Mouse (Mus musculus) cerebellum, adult 18-20 months (tissue): ENCODE results near the gene Tbata.

ENCODE experiments used
- DNase-seq, 2 experiments: peaks; one replicate each; pipeline ENCODE4 v3.0.0; 2021

Tbata gene

DNA sequence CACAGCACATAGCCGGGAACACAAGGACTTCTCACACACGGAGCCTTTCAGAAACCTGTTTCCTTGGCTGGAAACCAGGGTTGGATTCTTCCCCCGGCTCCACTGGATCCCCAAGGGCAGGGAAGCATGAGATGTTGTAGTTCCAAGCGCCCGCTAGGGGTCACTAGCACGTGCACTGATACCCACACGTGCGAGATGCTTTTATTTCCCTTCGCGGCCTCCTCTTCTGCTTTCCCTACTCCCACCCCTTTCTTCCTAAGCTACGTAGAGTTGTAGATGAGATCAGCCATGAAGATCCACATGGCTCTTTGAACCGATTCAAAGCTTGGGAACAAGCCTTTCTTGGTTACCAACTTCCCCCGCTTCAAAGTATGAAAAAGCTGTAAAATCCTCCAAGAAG lies 40.0 kb downstream of the Tbata start:
- peak; percentile 65 to 76 for DNase-seq

DNA sequence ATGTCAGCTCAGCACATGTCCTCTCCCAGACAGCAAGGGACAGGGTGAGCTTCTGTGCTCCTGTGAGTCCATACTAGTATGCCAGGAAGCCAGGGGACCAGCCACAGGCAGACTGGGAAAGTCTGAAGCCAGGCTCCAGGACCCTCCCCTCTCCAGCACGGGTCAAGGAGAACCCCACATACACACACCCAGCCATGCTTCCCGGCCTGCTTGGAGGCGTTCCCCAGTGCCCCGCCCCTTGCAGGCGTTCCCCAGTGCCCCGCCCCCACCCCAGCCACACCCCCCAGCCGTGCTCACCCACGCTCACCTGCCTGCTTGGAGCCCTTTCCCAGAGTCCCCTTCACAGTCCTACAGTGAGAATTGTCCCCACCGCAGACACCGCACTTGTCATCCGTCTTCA lies 41.1 kb downstream of the Tbata start:
- no peak for DNase-seq

DNA sequence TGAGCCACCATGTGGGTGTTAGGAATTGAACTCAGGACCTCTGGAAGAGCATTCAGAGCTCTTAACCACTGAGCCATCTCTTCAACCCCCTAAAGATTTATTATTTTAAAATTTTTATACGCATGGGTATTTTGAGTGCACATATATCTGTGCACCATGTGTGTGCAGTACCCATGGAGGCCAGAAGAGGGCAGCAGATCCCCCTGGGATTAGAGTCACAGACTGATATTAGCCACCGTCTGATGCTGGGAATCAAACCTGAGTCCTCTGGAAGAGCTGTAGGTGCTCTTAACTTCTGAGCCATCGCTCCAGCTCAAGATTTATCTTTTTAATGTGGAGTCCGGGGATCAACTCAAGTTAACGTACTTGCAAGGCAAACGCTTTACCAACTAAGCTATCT lies 43.9 kb downstream of the Tbata start:
- DNase-seq: no peak

DNA sequence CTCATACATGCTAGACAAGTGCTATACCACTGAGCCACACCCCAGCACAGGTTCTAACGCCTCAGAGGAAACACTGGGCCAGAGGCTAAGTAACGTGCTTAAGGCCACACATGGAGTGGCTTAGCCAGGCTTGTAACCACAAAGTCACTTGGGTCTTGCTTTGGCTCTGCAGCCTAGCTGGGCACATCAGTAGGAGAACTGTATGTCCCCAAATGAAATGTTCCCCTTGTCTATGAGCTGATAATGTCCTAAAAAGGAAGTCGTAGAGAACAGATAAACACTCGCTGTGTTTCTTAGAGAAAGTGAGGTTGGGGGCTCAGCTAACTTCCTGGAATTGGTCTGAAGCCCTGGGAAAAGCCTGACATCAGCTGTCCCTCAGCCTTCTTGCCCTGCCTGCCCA lies 44.4 kb downstream of the Tbata start:
- DNase-seq: no peak

DNA sequence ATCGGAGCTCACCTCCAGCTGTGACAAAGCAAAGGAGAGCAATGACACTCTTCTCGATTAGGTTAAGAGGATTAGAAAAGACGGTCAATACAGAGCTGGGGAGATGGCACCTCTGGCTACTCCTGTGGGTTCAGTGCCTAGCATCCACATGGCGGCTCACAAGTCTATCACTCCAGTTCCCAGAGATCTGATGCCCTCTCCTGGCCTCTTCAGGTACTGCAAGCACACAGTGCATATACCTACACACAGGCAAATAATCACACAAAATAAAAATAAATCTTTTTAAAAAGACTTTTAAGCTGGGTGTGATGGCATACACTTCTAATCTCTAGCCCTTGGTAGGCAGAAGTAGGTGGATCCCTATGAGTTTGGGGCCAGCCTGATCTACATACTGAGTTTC lies 47.6 kb downstream of the Tbata start:
- no peak for DNase-seq

DNA sequence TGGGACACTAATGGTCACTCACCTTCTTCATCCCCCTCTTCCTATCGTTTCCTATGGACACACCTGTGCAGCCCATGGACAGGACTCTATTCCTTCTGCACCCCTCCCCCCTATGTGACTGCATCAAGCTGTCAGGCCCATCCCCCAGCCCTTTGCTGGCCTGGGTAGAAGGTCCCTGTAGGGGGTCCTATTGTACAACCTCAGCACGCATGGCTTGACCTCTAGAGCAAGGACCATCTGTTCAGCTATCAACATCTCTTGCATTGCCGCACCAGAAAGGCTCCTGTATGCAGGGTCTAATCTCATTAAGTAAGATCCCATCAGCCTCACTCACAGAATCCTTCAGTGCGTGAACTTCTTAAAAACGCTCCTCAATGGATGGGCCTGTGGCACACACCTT lies 53.9 kb downstream of the Tbata start:
- no peak for DNase-seq

DNA sequence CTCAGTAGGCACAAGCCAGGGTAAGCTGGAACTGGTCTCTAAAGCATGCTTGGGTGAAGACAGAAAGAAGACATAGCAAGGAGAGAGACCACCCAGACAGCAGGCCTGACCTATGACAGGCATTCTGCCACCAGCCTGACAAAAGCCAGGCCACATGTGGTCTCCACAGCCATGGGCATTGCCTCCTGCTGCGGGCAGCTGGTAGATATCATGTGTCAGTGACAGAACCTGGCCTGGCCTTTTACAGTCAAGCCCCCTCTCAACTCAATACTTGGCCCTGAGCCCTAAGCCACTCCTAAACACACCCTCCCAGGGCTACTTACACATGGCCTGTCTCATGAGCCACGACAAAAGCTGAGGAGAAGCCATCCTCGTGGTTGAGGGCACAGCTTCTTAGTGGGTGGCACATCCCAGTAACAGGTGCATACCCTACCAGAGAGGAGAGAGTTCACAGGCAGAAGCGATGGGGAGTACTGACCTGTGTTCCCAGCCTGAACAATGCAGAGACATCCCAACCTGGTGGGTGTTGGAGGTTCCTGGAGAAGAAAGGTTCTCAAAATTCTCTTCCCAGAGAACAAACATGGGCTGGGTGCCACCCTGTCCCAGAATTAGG lies 55.1 kb downstream of the Tbata start:
- no peak for DNase-seq

DNA sequence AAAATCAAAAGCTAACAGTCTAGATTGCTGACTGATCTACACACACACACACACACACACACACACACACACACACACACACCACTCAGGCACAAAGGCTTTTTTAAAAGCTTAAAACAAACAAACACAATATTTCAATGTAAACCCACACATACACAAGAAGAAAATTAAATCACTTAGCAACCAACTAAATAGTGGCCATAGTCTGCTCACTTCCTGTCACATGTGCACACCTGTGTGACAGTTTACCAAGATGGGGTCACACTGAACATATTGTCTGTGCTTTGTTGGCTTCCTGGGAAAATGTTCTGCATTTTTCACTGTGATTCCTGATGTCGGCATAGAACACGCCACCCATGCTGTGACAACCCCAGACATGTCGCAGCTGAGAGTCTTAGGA lies 60.0 kb downstream of the Tbata start:
- DNase-seq: no peak

DNA sequence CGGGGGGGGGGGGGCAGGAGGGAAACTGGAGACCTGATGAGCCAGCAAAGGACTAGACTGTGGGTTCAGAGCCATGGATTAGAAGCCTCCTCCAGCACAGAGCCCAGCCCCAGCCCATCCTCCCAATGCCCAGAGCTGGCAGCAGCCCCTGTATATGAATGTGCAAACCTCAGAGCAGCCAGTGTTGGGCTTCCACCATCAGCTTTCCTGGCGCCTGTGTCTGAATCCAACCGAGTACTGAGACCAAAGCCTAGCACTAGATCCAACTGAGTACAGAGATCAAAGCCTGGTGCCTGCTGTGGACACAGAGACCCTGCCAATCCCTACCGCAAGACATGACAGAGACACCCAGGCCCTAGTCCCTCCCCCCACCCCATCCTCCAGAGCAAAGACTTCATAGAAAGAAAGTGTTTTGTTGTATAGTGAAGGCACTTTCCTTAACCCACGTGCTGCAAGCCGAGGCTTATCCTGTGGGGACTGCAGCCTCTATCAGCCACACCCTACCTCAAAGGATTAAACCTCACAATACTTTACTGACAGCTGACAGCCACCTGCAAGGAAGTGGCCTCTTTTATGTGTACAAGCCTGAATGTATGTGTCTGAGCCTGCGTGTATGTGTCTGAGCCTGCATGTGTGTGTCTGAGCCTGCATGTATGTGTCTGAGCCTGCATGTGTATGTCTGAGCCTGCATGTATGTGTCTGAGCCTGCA lies 61.3 kb downstream of the Tbata start:
- no peak for DNase-seq

DNA sequence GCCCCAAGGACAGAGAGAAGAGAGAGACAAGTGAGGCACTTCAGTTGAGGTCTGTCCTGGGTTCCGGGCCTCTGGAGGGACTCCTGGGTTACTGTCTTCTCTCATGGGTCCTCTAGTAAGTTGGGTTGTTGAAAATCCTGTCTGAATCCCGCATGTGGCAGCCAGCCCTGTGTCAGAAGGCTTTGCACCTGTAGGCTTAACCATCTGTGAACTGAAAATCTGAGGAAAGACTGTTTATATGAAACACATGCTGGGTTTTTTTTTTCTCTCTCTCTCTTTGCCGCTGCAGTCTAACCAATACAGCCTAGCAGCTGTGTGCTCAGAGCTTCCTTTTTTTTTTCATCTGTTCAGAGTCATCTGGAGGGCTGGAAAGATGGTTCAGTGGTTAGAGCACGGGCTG lies 62.6 kb downstream of the Tbata start:
- DNase-seq: no peak

DNA sequence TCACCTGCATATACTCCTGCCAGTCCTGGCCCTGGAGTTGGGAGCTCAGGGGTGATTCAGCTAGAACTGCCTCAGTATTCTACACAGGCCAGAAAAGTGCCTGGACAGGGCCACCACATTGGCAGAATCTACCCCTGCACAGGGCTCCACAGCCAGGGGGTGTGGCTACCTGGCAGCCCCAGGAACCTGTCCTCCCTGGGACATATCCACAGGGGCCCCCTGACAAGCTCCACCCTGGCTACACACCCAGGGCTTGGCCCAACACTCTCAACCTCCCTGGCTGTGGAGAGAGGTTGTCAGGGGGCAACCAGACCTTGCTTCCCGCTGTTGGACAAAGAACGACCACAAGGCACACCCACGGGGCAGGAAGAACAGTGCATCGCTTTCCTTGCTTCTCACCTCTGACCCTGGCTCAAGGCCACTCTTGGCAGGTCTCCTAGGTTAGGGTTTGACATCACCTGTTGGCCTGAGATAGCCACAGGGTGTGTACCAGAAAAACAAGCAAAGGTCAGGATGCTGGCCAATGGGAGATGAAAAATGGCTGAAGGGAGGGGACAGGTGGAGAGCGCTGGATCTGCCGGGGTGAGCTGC lies 64.0 kb downstream of the Tbata start:
- DNase-seq: no peak

DNA sequence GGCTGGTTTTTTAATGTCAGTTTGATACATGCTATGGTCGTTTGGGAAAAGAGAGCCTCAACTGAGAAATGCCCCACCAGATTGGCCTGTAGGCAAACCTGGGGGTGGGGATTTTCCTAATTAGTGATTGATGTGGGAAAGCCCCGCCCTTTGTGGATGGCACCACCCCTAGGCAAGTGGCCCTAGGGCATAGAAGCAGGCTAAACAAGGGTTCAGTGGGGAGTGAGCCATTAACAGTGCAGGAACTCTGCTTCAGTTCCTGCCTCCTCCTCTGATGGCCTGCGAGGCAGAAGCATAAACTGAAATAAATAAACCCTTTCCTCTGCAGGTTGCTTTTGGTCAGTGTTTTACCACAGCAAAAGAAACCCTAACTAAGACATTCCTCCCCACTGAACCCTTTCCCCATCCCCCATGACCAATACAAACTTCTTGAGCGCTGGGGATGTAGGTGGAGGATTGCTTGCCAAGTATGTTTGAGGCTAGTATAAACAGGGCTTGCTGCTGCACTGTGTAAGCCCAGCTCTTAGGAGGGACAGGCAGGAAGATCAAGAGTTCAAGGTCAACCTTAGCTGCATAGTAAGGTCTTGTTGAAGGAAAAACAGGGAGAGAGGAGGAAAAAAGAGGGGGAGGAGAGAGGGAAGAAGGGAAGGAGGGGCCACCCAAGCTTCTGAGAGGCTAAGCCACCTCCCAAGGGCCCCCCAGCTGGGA lies 65.1 kb downstream of the Tbata start:
- no peak for DNase-seq

DNA sequence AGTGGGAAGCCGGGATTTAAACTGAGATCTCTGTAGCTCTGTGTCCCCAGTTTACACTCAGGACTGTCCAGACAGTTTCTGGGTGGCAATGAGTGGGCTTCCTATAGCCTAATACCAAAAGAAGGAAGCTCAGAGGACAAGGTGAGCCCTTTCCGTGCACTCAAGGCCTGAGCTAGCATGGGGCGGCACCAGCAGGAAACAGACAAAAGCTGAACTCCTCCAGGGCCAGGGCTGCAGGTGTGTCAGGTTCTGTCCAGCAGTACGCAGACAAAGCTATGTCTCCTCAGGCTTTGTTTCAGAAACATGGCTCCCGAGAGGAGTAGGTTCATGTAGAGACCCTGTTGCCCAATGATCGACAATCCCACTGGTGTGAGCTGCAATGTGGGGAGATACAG lies 65.6 kb downstream of the Tbata start:
- no peak for DNase-seq
